Mouse (Mus musculus) stomach, postnatal 0 days (tissue): Measurements from ENCODE around the gene Gpm6b.

Experiments used
- CTCF ChIP-seq: IDR thresholded peaks from 2 replicates; pipeline ENCODE4 v1.5.1; 2016; ENCODE audit warnings: antibody characterized with exemption, low read depth, mild to moderate bottlenecking, moderate library complexity
- EP300 ChIP-seq: optimal IDR thresholded peaks from 2 replicates; pipeline ENCODE3; 2016; ENCODE audit warnings: antibody characterized with exemption

- TF ChIP-seq CTCF (no peak), EP300 (no peak)
Measured at GRCm38 (mm10) chrX:166302791-166303190, 64.1 kb downstream of the Gpm6b start.
